Mouse (Mus musculus) megakaryocyte, embryonic 14.5 days (primary cell): ENCODE measurements at regions not wholly inside any gene's neighbourhood (a gene's known extent, or its start where the extent isn't known, plus 50 kb on each side); places are given as distances from the start of the nearest gene placed in this dataset.

Experiments
- FLI1 ChIP-seq: IDR thresholded peaks from 2 replicates; pipeline ENCODE4 v1.6.1; 2012; ENCODE audit warnings: low read length, inconsistent platforms, mixed read lengths
- GATA1 ChIP-seq: IDR thresholded peaks from 3 replicates; pipeline ENCODE4 v1.6.1; 2012; ENCODE audit warnings: mixed read lengths, low read length, inconsistent platforms, borderline replicate concordance

DNA sequence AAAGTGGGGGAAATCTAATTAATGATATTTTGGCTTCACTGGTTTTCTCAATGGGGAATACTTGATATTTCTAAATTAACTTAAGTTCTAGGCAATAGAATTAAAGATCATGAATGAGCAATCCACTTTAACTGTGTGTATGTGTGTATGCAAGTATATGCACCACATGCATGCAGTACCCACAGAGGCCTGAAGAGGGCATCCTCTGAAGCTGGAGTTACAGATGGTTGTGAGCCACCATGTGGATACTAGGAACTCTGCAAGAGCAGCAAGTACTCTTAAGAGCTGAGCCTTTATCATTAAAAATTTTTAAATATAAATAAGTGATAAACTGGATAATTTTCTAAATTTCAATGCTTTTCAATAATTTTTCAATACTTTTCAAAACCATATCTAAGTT lies 69.0 kb upstream of the Mocs1 start:
- no peak for TF ChIP-seq FLI1
- TF ChIP-seq GATA1: no peak
